Mouse (Mus musculus) neural tube, embryonic 14.5 days (tissue): ENCODE measurements around the gene Ncs1. TPM values are rescaled to one million over a fixed set of nuclear protein-coding genes. Genes with fewer than 3 reads are reported as not detected.

Experiments
- ATAC-seq: fragments of 200-750 bp; cut with Nextera tagmentation; 2 replicates; pipeline ENCODE4 v1.8.0; 2017; ENCODE audit warnings: low read depth, mild to moderate bottlenecking, moderate TSS enrichment, moderate library complexity
- H3K27ac ChIP-seq: fragments of 300-500 bp; sonication (generic); 2 replicates; pipeline ENCODE4 v1.5.1; 2014; ENCODE audit warnings: low read depth, mild to moderate bottlenecking, control low read depth, low read length, moderate library complexity, mixed read lengths
- H3K27me3 ChIP-seq: fragments of 300-500 bp; sonication (generic); 2 replicates; pipeline ENCODE4 v1.6.1; 2014; ENCODE audit warnings: low read length; ENCODE audit not compliant: control insufficient read depth, insufficient read depth
- H3K36me3 ChIP-seq: fragments of 300-500 bp; sonication (generic); 2 replicates; pipeline ENCODE4 v1.6.1; 2014; ENCODE audit warnings: low read length, mixed read lengths; ENCODE audit not compliant: control insufficient read depth, insufficient read depth
- H3K4me1 ChIP-seq: fragments of 300-500 bp; sonication (generic); 2 replicates; pipeline ENCODE4 v1.6.1; 2014; ENCODE audit warnings: low read length; ENCODE audit not compliant: control insufficient read depth, insufficient read depth
- H3K4me2 ChIP-seq: fragments of 300-500 bp; sonication (generic); 2 replicates; pipeline ENCODE4 v1.6.1; 2014; ENCODE audit warnings: mild to moderate bottlenecking, low read depth, low read length, control low read depth
- H3K4me3 ChIP-seq: fragments of 300-500 bp; sonication (generic); 2 replicates; pipeline ENCODE4 v1.5.1; 2014; ENCODE audit warnings: low read depth, low read length, control low read depth, mixed read lengths
- H3K9ac ChIP-seq: fragments of 300-500 bp; sonication (generic); replicated peaks from 2 replicates; pipeline ENCODE4 v1.6.1; 2014; ENCODE audit warnings: low read depth, mild to moderate bottlenecking, control low read depth, low read length, mixed read lengths
- H3K9me3 ChIP-seq: fragments of 300-500 bp; sonication (generic); 2 replicates; pipeline ENCODE4 v1.6.1; 2016; ENCODE audit warnings: low read length; ENCODE audit not compliant: control insufficient read depth
- WGBS: fragments of 180-500 bp; shearing (Covaris S2); extraction: QIAGEN DNeasy Blood & Tissue Kit; methylation state at CpG from one replicate; pipeline ENCODE4 v1.1.7; 2014; 5-methylcytosine and 5-hydroxymethylcytosine counted together
- polyA plus RNA-seq: library from polyadenylated mRNA; unstranded; fragments of >200 nt; fragmentation: Nextera tagmentation; extraction: Ambion mirVana; gene quantifications from 2 replicates; pipeline ENCODE4 v1.2.1, GENCODE M21; 2014

Ncs1 gene
- polyA plus RNA-seq, 1 experiment from 2014 or later = 201 TPM

GRCm38 (mm10) chr2:31263746-31264378, 18.2 kb downstream of the Ncs1 start:
- Histone ChIP-seq H3K4me3 (no peak overlapping the region), H3K9ac (no peak overlapping the region), H3K36me3 (no peaks in the 10 kb centered on the region), H3K4me2 (0 out of 2 replicates have a peak overlapping the region, but pooled peaks have one; percentile 1), H3K27ac (peak overlapping the region; percentile 78), H3K4me1 (peaks cover 56% of the 10 kb centered on the region), H3K9me3 (no peaks in the 10 kb centered on the region), H3K27me3 (no peaks in the 10 kb centered on the region)
- ATAC-seq = peak; percentile 53
- 30% methylated on average over 10 of the region's 10 CpGs for WGBS

GRCm38 (mm10) chr2:31267447-31267846, 21.8 kb downstream of the Ncs1 start:
- H3K27ac ChIP-seq = peak overlapping the region; percentile 35; the same call in 1 of the 2 replicates
- no peaks in the 10 kb centered on the region for H3K27me3 ChIP-seq
- no peak overlapping the region for H3K9ac ChIP-seq
- H3K4me2 ChIP-seq = no peak overlapping the region
- no peaks in the 10 kb centered on the region; the same call in 1 of the 2 replicates for H3K36me3 ChIP-seq
- peaks cover 49% of the 10 kb centered on the region for H3K4me1 ChIP-seq
- no peak overlapping the region for H3K4me3 ChIP-seq
- H3K9me3 ChIP-seq = no peaks in the 10 kb centered on the region
- no peak; the same call in 1 of the 2 replicates for ATAC-seq
- WGBS = 35% methylated on average over 6 of the region's 6 CpGs

- H3K36me3 ChIP-seq = no peaks in the 10 kb centered on the region; the same call in 1 of the 2 replicates
- no peak overlapping the region for H3K4me2 ChIP-seq
- no peak overlapping the region for H3K27ac ChIP-seq
- 49% methylated on average over 5 of the region's 5 CpGs for WGBS
- H3K4me3 ChIP-seq = no peak overlapping the region
- H3K9me3 ChIP-seq = no peaks in the 10 kb centered on the region
- H3K27me3 ChIP-seq = no peaks in the 10 kb centered on the region
- H3K9ac ChIP-seq = no peak overlapping the region
- no peak for ATAC-seq
- H3K4me1 ChIP-seq = peaks cover 39% of the 10 kb centered on the region
Measured at GRCm38 (mm10) chr2:31268631-31269030, 23.0 kb downstream of the Ncs1 start.

- no peak for ATAC-seq
- H3K27ac ChIP-seq = no peak overlapping the region
- 90% methylated on average over 6 of the region's 6 CpGs for WGBS
- no peaks in the 10 kb centered on the region; the same call in 1 of the 2 replicates for H3K36me3 ChIP-seq
- H3K9me3 ChIP-seq = no peaks in the 10 kb centered on the region
- peaks cover 33% of the 10 kb centered on the region for H3K4me1 ChIP-seq
- H3K9ac ChIP-seq = no peak overlapping the region
- H3K4me2 ChIP-seq = no peak overlapping the region
- H3K27me3 ChIP-seq = no peaks in the 10 kb centered on the region
- H3K4me3 ChIP-seq = no peak overlapping the region
Measured at GRCm38 (mm10) chr2:31269188-31269587, 23.6 kb downstream of the Ncs1 start.

- 98% methylated on average over 10 of the region's 10 CpGs for WGBS
- H3K4me2 ChIP-seq = no peak overlapping the region
- peaks cover 26% of the 10 kb centered on the region for H3K4me1 ChIP-seq
- H3K4me3 ChIP-seq = no peak overlapping the region
- no peaks in the 10 kb centered on the region for H3K27me3 ChIP-seq
- no peak overlapping the region for H3K9ac ChIP-seq
- H3K36me3 ChIP-seq = no peaks in the 10 kb centered on the region; the same call in 1 of the 2 replicates
- ATAC-seq = no peak
- H3K9me3 ChIP-seq = no peaks in the 10 kb centered on the region
- no peak overlapping the region for H3K27ac ChIP-seq
Measured at GRCm38 (mm10) chr2:31269847-31270246, 24.2 kb downstream of the Ncs1 start.

- Histone ChIP-seq H3K4me1 (peaks cover 21% of the 10 kb centered on the region), H3K36me3 (no peaks in the 10 kb centered on the region; the same call in 1 of the 2 replicates), H3K9me3 (no peaks in the 10 kb centered on the region), H3K4me3 (no peak overlapping the region), H3K9ac (no peak overlapping the region), H3K4me2 (no peak overlapping the region), H3K27ac (no peak overlapping the region), H3K27me3 (no peaks in the 10 kb centered on the region)
- WGBS = 93% methylated on average over 8 of the region's 8 CpGs
- ATAC-seq = no peak
Measured at GRCm38 (mm10) chr2:31270470-31270869, 24.8 kb downstream of the Ncs1 start.

- Histone ChIP-seq H3K27ac (no peak overlapping the region), H3K4me2 (no peak overlapping the region), H3K4me3 (no peak overlapping the region), H3K27me3 (no peaks in the 10 kb centered on the region), H3K36me3 (no peaks in the 10 kb centered on the region; the same call in 1 of the 2 replicates), H3K9me3 (no peaks in the 10 kb centered on the region), H3K9ac (no peak overlapping the region), H3K4me1 (peaks cover 21% of the 10 kb centered on the region)
- ATAC-seq = no peak
- WGBS = 92% methylated on average over 1 of the region's 1 CpGs
Measured at GRCm38 (mm10) chr2:31271071-31271470, 25.4 kb downstream of the Ncs1 start.

- Histone ChIP-seq H3K4me1 (no peaks in the 10 kb centered on the region), H3K27ac (no peak overlapping the region), H3K9me3 (no peaks in the 10 kb centered on the region), H3K36me3 (no peaks in the 10 kb centered on the region; the same call in 1 of the 2 replicates), H3K9ac (no peak overlapping the region), H3K27me3 (no peaks in the 10 kb centered on the region), H3K4me2 (no peak overlapping the region), H3K4me3 (no peak overlapping the region)
- 88% methylated on average over 5 of the region's 6 CpGs for WGBS
- ATAC-seq = no peak
Measured at GRCm38 (mm10) chr2:31274993-31275392, 29.4 kb downstream of the Ncs1 start.

GRCm38 (mm10) chr2:31277810-31278209, 32.2 kb downstream of the Ncs1 start:
- no peak overlapping the region for H3K27ac ChIP-seq
- H3K9me3 ChIP-seq = no peaks in the 10 kb centered on the region
- no peaks in the 10 kb centered on the region for H3K27me3 ChIP-seq
- no peak overlapping the region for H3K4me2 ChIP-seq
- peaks cover 13% of the 10 kb centered on the region for H3K36me3 ChIP-seq
- no peak overlapping the region for H3K4me3 ChIP-seq
- WGBS = 57% methylated on average over 6 of the region's 6 CpGs
- H3K9ac ChIP-seq = no peak overlapping the region
- ATAC-seq = no peak
- no peaks in the 10 kb centered on the region for H3K4me1 ChIP-seq
